Mouse (Mus musculus): ENCODE results near the gene Anp32a. TPM values are rescaled to one million over a fixed set of nuclear protein-coding genes. Genes with fewer than 3 reads are reported as not detected.

Gene Anp32a
- total RNA-seq, 2 experiments from 2014 or later = 232 to 281 TPM

DNA sequence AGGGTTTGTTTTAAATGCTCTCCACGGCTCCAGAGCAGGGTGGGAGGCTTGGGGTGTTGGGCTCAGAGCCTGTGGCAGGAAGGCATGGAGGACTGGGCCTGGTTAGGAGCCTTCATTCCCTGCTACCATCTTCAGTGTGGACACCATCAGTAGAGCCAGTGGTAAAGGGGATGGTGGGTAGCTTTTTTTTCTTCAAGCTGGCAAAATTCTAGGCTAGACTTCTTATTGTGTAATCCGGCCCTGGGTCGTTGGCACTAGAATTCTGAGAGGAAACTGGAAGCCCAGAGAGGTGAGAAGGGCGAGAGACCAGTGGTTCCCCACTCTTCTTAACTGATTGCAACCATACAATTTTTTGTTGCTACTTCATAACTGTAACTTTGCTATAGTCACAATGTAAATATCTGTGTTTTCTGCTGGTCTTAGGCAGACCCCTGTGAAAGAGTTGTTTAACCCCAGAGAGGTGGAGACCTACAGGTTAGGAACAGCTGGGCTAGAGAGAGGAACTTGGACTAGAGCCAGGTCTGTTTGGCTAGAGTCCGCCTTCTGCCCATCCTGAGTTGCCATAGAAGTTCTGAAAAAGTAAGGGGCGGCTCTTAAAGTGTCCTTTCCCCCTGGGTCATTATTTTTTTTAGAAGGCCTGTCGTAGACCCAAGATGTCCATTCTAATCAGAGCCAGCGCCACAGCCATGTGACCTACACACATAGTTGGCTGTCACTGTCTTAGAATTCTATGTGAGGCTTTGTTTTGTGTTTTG lies 24.4 kb downstream of the Anp32a start:
- intact Hi-C loops (cut with DNase I) = no loop called here
- no peak for DNase-seq (ENCODE audit: low spot score in 2 of 2)

DNA sequence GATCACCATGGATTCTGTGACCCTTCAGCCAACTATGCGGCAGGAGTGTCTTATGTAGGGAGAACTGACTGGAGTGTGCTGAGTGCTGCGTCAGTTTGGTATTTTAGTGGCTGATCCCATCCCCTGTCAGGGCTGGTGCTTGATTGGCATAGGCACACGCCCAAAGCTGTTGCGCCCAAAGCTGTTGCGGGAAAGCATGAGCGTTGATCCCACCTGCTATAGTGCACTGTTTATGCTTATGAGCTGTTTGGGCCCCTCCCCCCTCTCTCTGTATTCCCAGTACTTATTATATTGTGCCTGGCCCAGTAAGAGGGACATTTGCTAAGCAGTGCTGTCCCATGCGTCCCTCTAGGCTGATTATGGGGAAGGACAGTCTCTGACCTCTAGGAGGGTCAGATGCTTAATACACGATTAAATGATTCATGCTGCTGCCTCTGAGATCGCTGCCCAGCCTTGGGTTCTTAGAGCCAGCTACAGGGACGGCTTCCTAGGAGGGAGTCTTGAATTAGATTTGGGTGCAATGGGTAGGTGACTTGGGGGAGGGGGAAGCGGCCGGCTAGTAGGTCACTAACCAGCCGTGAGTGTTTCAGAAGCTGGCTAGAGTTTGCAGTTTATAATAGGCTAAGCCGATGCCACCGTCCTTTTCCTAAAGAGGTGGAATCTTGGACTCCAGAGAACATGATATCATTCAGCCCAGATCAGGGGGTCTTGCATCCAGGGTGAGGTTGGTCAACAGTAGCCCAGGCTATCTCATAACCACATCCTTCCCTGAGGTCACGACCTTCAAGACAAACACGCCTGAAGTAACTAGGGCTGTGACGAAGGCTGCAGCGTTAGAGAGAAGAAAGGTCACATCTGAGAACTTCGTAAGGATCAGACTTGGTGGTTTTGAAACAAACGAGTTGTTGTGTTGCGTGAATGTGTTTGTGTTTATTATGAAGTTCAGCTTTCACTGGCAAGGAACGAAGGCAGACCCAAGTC lies 25.7 kb downstream of the Anp32a start:
- intact Hi-C loops (cut with DNase I) = no loop called here
- no peak for DNase-seq (ENCODE audit: low spot score in 2 of 2)

DNA sequence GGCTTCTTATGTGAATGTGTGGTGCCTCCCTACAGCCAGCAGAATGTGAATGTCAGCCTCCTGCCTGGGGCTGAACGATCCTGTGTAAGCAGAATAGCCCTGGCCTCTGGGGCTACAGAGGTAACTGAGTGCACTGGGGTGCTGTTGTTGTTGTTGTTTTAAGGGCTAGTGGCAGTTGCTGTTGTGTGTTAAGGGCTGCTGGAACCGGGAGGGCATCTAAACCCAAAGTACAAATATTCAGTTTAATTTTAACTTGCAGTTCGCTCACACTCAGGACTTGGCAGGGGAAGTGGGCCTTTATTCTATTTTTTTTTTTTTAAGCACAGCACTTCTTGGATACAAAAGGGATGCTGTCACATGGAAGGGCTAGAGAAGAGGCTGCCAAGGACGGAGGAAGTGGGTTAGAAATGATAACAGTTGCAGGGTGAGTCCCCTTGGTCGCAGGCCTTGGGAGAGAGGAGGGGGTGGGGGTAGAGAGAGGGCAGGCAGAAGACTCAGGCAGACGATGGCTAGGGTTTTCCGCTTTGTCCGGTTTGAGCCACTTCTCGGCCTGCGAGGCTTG lies 26.5 kb downstream of the Anp32a start:
- intact Hi-C loops (cut with DNase I) = no loop called here
- no peak for DNase-seq (ENCODE audit: low spot score in 2 of 2)

DNA sequence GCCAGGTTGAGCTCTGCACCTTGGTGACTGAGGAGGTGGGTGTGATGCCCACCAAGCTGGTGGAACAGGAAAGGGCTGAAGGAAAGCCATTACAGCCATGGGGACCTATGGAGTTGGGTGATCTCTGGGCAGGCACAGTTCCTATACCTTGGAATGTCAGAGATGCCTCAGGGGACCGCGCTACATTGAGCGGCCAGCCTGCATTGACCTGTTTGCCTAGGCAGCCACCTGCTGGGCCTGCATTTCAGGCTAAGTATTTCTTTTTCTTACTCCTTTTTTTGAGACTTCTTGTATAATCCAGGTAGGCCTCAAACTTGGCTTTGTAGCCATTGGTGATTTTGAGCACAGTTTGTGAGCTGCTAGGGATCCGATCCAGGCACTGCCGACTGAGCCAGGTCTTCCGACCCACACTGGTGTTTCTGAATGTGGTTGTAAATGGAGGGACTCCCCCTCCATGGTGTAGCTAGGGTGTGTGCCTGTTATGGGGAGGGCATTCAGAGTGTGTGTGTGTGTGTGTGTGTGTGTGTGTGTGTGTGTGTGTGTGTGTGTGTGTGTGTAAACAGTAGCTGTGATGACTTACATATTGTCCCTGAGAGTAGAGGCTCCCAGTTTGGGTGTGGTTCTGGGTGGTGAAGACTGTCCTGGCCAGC lies 27.3 kb downstream of the Anp32a start:
- intact Hi-C loops (cut with DNase I) = no loop called here
- DNase-seq (ENCODE audit: low spot score in 2 of 2) = no peak

DNA sequence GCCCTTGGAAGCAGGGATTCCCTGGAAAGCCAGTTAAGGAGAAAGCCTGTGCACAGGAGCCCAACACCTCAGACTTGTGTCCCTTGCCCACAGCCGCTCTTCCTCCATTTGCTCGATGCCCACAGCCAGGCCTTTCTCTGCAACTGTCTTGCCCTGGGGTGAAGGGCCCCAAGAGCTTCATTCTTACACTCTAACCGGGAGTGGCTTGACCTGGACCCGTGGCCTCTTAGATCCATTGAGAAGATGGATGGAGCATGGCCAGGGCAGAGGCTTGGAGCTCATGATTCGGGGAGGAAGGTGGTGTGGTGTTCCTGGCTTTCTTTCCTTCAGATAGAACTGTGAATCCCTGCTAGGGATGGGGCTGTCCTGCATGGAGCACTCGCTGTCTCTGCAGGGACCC lies 28.1 kb downstream of the Anp32a start:
- no peak for DNase-seq (ENCODE audit: low spot score in 2 of 2)
- intact Hi-C loops (cut with DNase I) = no loop called here

DNA sequence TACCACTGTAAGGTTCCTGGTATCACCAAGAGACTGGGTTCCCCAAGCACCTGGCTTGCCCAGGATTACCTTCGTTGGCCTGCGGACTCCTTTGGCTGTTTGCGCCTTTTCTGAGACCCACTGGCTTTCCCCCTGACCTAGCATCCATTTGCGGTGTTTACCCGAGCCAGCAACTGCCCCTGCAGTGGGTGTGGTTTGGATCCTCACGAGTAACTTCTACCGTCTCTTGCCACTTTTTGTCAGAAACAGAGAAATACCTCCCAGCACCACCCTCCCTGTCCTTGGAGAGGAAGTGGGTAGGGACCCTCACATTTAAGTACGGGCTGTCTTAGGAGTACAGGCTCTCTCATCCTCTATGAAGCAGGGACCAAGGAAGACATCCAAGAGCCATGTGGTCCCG lies 29.1 kb downstream of the Anp32a start:
- DNase-seq (ENCODE audit: low spot score in 2 of 2) = no peak
- intact Hi-C loops (cut with DNase I) = no loop called here

DNA sequence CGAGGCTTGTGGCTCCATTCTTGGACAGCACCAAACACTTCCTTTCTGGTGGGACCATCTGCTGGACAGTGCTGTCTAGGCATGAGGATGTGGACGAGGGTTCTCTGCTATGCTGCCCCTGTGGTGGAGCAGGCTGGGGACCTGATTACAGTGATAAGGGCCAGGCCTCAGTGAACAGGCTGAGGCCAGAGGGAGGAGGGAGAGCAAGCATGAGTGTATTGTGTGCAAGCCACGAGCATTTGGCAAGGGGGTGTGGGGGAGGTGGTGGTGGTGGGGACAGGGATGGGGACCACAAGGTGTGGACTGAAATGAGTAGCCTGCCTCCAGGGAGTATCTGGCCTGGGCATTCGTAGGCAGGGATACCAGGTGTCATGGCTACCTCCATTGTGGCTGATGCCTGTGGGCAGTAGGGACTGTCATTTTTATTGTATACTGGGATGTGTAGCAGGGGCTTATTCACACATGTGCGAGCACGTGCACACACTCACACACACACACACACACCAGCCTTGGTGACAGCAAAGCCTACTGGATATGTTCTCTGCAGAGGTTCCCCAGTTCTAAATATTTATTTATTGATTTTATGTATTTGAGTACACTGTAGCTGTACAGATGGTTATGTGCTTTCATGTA lies 29.7 kb downstream of the Anp32a start:
- intact Hi-C loops (cut with DNase I) = no loop called here
- DNase-seq (ENCODE audit: low spot score in 2 of 2) = no peak

DNA sequence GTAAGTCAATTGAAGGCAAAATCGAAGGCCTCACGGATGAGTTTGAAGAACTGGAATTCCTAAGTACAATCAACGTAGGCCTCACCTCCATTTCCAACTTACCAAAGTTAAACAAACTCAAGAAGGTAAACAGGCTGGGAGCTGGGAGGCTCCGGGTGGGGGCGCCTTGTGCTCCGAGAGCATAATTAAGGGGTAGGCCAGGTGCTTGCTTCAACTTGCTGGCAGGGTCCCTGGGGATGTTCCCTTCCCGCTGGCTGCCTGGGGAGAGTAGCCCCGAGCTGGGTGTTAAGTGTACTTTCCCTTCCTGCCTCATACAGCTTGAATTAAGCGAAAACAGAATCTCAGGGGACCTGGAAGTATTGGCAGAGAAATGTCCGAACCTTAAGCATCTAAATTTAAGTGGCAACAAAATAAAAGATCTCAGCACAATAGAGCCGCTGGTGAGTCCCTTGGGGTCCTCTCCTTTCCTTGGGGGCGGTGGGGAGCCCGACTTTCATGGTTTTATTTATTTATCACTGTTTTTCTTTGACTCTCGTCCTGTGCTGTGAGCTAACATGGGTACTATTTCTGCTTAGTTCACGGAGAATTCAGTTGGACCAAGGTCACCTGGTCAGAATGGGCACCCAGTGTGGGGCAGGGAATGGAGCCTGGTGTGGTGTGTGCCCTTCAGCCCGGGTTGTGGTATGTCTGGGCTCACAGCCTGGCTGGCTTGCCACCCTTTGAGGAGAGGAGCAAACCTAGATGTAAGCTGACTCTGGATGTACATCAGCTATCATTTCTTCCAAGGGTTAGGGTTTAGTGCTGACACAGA lies 30.9 kb downstream of the Anp32a start:
- intact Hi-C loops (cut with DNase I) = loop anchor here (2.0 kb wide), 1 partner anchor 77 kb away; no protein-coding TSS in a partner anchor

DNA sequence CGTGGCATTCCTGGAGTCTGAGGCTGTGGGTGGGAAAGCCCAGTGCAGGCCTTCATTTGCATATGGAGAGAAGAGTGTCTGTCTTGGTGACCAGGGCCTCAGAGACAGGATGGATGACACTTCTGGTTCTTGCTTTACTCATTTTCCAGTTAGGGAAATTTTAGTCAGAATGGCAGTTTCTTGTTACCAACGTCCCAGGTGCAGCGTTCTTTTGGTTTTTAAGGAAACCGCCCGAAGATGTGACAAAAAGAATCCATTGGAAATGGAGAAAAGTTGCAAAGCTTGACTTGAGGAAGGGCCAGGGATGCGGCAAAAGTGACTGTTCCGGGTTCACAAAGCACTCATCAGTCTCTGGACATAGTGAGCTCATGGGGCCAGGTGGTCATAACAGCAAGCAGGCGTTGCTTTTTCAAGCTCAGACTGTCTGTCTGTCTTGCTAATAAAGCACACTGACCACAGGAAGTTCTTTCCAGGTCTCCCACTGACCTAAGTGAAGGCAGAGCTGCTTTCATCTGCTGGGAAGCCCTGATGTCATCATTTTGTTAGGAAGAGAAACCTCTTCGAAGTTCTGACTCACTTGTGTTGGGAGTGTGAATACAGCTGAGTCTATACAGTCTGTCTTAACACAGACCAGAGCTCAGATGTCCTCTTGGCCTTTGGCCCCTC lies 31.6 kb downstream of the Anp32a start:
- no peak for DNase-seq (ENCODE audit: low spot score in 2 of 2)
- intact Hi-C loops (cut with DNase I) = loop anchor here (2.0 kb wide), 1 partner anchor 78 kb away; no protein-coding TSS in a partner anchor

More for the DNA sequence above, 30.9 kb downstream of the Anp32a start:
- no peak for DNase-seq (ENCODE audit: low spot score in 2 of 2)

DNA sequence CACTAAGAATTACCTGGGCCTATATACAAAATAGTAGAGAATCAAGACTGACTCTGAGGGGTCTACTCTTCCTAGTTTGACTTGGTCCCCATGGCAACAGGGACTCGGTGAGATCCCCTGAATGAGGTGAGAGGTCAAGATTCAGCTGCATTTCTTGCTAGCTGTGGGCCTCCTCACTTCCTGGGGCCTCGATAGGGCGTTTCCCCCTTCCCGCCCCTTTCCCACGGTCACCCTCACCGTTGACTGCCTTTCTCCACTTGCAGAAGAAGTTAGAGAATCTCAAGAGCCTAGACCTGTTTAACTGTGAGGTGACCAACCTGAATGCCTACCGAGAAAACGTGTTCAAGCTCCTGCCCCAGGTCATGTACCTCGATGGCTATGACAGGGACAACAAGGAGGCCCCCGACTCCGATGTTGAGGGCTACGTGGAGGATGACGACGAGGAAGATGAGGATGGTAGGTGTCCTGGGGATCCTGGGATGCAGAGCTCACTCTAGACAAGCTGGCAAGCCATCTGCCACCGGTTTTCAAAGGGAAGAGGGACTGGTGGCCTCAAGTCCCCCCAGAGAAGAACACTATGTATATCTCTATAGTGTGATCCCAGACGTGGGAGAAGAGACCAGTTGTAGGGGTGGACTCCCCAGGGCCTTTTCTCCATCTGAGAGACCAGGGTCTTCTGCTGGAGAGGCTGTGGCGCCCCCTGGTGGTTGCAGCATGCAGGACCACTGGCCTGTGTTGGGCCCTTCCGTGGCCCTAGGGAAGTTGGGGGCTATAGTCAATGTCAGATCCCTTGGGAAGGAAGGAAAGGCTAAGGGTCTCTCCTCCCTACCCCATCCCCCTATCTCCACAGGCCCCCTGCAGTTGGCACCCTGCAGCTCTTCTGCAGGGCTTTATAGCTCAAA lies 32.4 kb downstream of the Anp32a start:
- peak; percentile 47 to 55 for DNase-seq (ENCODE audit: low spot score in 2 of 2)
- intact Hi-C loops (cut with DNase I) = loop anchor here (2.0 kb wide), 1 partner anchor 79 kb away; no protein-coding TSS in a partner anchor

DNA sequence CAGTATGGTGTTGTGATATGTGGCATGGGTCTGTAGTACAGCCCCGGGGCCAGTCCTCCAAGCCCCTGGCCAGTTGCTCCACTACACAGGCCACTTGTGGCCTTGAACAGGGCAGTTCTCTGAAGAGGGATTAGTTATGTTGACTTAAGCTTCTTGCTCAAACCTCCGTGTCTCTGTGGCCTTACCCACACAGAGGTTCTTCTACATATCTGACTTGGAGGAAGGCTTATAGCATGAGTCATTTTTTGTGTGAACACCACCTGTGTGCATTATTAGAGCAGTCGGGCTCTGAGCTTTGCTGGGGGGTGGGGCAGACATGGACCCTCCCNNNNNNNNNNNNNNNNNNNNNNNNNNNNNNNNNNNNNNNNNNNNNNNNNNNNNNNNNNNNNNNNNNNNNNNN lies 33.2 kb downstream of the Anp32a start:
- intact Hi-C loops (cut with DNase I) = no loop called here
- DNase-seq (ENCODE audit: low spot score in 2 of 2) = no peak

DNA sequence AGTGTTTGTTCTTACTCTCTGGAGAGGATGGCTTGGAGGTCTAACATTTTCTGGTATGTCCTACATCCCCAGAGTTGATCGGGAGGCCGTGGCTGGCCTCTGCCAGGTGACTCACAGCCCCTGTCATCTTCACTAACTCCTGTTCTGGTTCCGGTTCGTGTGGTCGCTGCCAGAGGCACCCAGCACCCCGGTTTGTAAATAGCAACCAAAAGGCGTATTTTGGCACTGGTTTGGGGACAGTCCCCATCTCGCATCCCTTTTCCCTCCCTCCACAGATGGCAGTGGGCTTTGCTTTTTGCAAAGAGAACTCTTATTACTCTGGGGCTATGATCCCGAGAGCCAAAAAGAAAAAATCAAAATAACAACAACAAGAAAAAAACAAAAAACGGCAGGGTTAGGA lies 36.8 kb downstream of the Anp32a start:
- no peak for DNase-seq (ENCODE audit: low spot score in 2 of 2)
- intact Hi-C loops (cut with DNase I) = no loop called here

DNA sequence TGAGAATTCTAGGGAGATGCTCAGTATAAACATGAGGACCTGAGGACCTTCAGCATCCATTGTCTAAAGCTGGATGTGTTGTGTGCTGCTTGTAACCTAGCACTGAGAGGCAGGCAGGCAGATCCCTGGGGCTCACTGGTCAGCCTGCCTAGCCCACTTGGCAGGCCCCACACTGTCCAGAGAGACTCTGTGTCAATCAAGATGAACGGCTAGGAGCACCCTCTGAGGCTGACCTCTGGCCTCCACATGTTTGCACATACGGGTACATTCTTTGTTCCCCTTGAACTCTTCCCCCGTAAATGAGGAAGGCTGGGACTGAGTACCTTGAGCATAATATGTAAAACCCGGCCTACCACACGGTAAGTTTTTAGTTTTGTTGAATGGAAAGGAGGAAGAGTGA lies 39.3 kb downstream of the Anp32a start:
- DNase-seq (ENCODE audit: low spot score in 2 of 2) = no peak
- intact Hi-C loops (cut with DNase I) = no loop called here

DNA sequence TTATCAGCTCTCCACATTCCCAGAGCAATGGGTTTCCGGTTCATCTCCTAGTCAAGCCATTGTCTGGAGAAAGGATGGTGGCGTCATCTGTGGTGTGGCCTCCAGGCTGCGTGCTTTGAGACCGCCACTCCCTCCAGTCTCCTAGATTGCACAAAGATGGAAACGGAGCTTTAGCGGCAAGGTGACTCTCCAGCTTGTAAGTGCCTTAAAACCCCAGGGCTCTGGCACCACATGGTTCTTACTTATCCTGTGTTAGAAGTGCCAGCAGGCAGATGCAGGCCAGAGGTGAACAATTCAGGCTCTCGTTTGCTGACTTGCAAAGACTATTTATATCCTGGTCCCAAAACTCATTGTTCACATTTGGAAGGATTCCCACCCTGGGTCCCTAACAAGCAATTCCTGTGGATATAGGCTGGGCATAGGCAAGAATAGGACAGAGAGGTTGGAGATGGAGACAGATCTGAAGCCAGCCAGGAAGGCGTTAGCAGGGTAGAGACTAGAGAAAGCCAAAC lies 40.4 kb downstream of the Anp32a start:
- no peak for DNase-seq (ENCODE audit: low spot score in 2 of 2)

DNA sequence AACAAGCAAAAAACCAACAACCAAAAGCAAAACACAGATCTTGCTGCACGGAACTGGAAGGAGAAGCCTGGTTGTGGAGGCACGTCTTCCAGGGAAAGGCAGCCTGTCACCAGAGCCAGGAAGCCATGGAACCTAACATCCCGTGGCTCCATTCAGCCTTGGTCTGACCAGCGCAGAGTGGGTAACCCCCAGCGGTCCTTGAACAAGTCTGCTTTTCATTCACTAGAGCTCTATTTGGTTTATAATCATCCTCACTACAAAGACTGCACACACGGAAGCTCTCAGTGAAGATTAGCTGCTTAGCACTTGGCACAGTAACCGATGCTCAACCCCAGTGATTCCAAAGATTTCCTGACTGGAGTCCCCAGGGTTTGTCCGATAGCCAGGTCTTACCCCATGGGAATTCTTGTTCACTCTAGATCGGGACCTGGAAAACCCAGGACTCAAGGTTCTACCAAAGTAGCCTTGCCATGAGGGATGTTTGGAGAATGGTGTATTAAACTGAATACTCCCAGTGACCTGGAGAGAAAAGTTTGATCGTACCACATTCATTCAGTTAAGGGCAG lies 41.5 kb downstream of the Anp32a start:
- intact Hi-C loops (cut with DNase I) = no loop called here
- no peak for DNase-seq (ENCODE audit: low spot score in 2 of 2)

More for the DNA sequence above, 40.4 kb downstream of the Anp32a start:
- intact Hi-C loops (cut with DNase I) = no loop called here

DNA sequence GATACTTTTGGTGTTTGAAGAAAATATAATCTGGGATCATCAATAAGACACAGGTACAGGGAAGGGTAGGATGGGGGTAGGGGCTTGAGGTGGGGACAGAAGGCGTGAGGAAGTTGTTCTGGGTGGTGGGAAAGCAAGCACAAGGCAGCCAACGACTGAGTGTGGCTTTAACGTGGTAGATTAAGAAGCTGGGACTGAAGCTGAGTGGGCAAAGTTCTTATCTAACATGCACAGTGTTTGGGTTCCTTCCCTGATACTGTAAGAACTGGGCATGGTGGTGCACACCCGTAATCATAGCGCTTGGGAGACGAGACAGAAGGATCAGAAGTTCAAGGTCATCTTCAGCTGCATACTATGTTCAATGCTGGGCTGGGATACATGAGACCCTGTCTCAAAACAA lies 44.0 kb downstream of the Anp32a start:
- no peak for DNase-seq (ENCODE audit: low spot score in 2 of 2)
- intact Hi-C loops (cut with DNase I) = no loop called here

Measured in left cerebral cortex, postnatal 36 days (tissue).